Mouse (Mus musculus) liver, embryonic 13.5 days (tissue): Measurements from ENCODE around the gene Las1l. TPM values are rescaled to one million over a fixed set of nuclear protein-coding genes. Genes with fewer than 3 reads are reported as not detected.
"Not testable (repeated sequence)": the region's sequence is repeated elsewhere in the genome, so short reads cannot be mapped to it uniquely, and the experiment has no call there.

Source experiments
- ATAC-seq: fragments of 200-750 bp; cut with Nextera tagmentation; 2 replicates; pipeline ENCODE4 v1.8.0; 2017; ENCODE audit warnings: low read depth, mild to moderate bottlenecking, moderate number of reproducible peaks, moderate library complexity
- DNase-seq: peaks from one replicate; pipeline ENCODE4 v3.0.0; 2022
- H3K27ac ChIP-seq: fragments of 300-500 bp; sonication (generic); 2 replicates; pipeline ENCODE4 v1.5.1; 2015; ENCODE audit warnings: moderate library complexity, mild to moderate bottlenecking, inconsistent platforms
- H3K27me3 ChIP-seq: fragments of 300-500 bp; sonication (generic); 2 replicates; pipeline ENCODE4 v1.6.1; 2015; ENCODE audit warnings: mild to moderate bottlenecking, inconsistent platforms
- H3K36me3 ChIP-seq: fragments of 300-500 bp; sonication (generic); 2 replicates; pipeline ENCODE4 v1.6.1; 2015; ENCODE audit warnings: mild to moderate bottlenecking, inconsistent platforms
- H3K4me1 ChIP-seq: fragments of 300-500 bp; sonication (generic); replicated peaks from 2 replicates; pipeline ENCODE4 v1.6.1; 2015; ENCODE audit warnings: inconsistent platforms
- H3K4me2 ChIP-seq: fragments of 300-500 bp; sonication (generic); 2 replicates; pipeline ENCODE4 v1.6.1; 2015; ENCODE audit warnings: inconsistent platforms, mild to moderate bottlenecking, moderate library complexity
- H3K4me3 ChIP-seq: fragments of 300-500 bp; sonication (generic); replicated peaks from 2 replicates; pipeline ENCODE4 v1.5.1; 2015; ENCODE audit warnings: mild to moderate bottlenecking, inconsistent platforms
- H3K9ac ChIP-seq: fragments of 300-500 bp; sonication (generic); 2 replicates; pipeline ENCODE4 v1.6.1; 2015; ENCODE audit warnings: mild to moderate bottlenecking, inconsistent platforms
- H3K9me3 ChIP-seq: fragments of 300-500 bp; sonication (generic); replicated peaks from 2 replicates; pipeline ENCODE4 v1.6.1; 2016; ENCODE audit warnings: inconsistent platforms
- WGBS: fragments of 180-500 bp; shearing (Covaris S2); methylation state at CpG from one replicate; pipeline ENCODE4 v1.1.7; 2015; ENCODE audit not compliant: insufficient replicate concordance; 5-methylcytosine and 5-hydroxymethylcytosine counted together
- polyA plus RNA-seq: library from polyadenylated mRNA; unstranded; fragments of >200 nt; fragmentation: Nextera tagmentation; extraction: Ambion mirVana; gene quantifications from 2 replicates; pipeline ENCODE4 v1.2.1, GENCODE M21; 2015

The Las1l gene
- polyA plus RNA-seq = 42.1 and 46.8 TPM in 2 replicates

DNA sequence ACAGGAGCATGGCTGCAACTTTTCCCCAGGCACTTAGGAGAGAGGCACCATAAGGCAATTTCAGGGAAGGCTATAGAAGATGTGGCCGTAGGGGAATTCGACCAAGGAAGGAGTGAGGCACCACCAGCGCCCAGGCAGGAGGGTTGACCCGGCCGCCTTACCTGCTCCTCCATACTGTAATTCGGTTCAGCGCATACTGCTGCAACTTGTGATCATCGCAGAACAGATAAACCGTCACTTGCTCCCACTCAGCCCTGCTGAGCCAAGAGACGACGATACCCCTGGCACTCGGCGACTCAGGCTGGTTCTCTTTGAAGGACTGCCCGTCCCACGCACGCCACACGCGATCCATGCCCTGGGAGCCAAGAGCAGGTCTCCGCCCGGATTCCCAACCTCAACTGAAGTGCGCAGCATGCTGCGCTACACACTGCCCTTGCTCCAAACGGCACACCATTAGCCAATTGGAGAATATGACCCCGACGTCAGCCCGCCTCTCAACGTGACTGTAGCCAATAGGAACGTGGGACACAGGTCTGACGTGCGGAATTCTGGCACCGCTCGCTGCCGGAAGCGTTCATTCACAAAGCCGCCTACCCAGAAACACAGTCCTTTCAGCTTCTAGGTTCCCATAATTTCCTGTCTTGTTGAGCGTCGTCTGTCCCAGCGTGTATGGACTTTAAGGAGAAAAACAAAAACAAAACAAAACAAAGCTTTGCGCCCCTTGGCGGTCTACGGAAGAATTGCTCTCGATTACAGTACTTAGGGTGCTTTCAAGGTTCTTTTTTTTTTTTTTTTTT lies at the start of gene Las1l:
TSS of gene Las1l (minus strand) at position 466 of the 797 bp plus-strand sequence.
- H3K4me3 ChIP-seq = peak within 1 kb of the TSS; percentile 69
- 14% methylated on average over 42 of the region's 42 CpGs for WGBS
- H3K36me3 ChIP-seq = 0 out of 2 replicates have a peak, but pooled peaks cover 13% of the 10 kb centered on the region
- peak within 1 kb of the TSS; percentile 74 for H3K9ac ChIP-seq
- peaks cover 8% of the 10 kb centered on the region for H3K4me1 ChIP-seq
- H3K27ac ChIP-seq = peak within 1 kb of the TSS; percentile 47; the same call in 1 of the 2 replicates
- H3K27me3 ChIP-seq = no peaks in the 10 kb centered on the region
- H3K9me3 ChIP-seq = no peaks in the 10 kb centered on the region
- peak; percentile 88 for DNase-seq
- H3K4me2 ChIP-seq = peak within 1 kb of the TSS; percentile 73
- ATAC-seq = peak; percentile 99

DNA sequence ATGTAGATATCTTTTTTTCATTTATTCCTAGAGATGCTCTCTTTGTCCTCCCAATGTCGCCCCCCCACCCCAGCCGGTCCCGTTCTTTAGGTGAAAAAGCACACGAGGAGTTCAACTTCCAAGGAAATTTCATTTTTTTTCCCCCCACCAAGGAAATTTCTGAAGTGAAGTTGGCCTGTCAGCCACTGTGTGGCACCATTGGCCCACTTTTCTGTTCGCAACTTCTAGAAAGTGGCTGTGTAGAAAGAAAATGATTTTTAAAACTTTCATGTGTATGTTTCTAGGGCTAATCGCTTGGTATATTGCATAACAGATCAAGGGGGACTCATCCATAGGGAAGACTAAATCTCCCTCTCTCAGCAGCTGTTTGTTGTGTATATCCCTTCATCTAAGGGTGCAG lies 49.6 kb upstream of the Las1l start:
- no peak overlapping the region for H3K4me2 ChIP-seq
- no peak for ATAC-seq
- WGBS = 63% methylated on average over 6 of the region's 6 CpGs
- H3K9me3 ChIP-seq = no peaks in the 10 kb centered on the region
- H3K27me3 ChIP-seq = no peaks in the 10 kb centered on the region
- no peak for DNase-seq
- H3K9ac ChIP-seq = no peak overlapping the region
- no peaks in the 10 kb centered on the region for H3K36me3 ChIP-seq
- H3K4me3 ChIP-seq = no peak overlapping the region
- H3K27ac ChIP-seq = no peak overlapping the region
- H3K4me1 ChIP-seq = no peaks in the 10 kb centered on the region

DNA sequence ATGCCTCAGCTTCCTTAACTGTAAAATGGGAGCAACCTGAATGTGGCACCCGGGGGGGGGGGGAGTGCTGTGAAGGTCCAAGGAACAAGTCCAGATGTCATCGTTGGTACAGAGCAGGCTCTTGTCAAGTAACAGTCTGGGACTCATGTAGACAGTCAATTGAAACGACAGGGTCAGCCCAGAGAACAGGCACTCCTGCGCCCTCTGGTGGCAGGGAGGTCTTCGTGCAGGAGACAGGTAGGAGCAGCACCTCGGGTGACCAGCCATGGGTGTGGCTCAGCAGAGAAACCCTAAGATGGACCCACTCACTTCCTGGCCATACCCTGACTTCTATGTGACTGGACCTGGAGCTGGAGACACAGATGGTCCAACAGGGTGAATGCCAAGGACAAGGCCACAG lies 42.8 kb upstream of the Las1l start:
- peak; percentile 5 for DNase-seq

DNA sequence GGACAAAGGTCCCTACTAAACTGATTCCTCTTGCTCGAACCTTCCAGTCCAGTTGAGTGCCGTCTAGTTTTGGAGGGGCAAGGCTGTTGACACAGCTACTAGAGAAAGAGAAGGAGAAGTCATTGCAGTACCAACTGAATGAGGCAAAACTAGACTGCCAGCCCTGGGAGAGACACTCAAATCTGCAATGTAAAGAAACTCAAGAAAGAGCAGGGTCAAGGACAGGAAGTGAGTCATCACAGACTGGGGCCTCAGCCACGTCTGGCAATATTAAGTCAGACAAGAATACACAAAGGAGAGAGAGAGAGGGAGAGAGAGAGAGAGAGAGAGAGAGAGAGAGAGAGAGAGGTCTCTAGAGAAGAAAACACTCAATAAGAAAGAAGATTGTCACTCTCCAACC lies 36.4 kb upstream of the Las1l start:
- no peaks in the 10 kb centered on the region for H3K4me1 ChIP-seq
- DNase-seq (no peak), ATAC-seq (no peak)
- 35% methylated on average over 3 of the region's 3 CpGs for WGBS
- no peaks in the 10 kb centered on the region for H3K36me3 ChIP-seq
- H3K9ac ChIP-seq = no peak overlapping the region
- H3K9me3 ChIP-seq = no peaks in the 10 kb centered on the region
- no peak overlapping the region for H3K4me3 ChIP-seq
- no peaks in the 10 kb centered on the region for H3K27me3 ChIP-seq
- no peak overlapping the region for H3K27ac ChIP-seq
- no peak overlapping the region for H3K4me2 ChIP-seq

More for the DNA sequence above, 42.8 kb upstream of the Las1l start:
- peak; percentile 29; the same call in 1 of the 2 replicates for ATAC-seq
- Histone ChIP-seq H3K27ac (no peak overlapping the region), H3K36me3 (no peaks in the 10 kb centered on the region), H3K4me1 (no peaks in the 10 kb centered on the region), H3K4me3 (no peak overlapping the region), H3K9me3 (no peaks in the 10 kb centered on the region), H3K27me3 (no peaks in the 10 kb centered on the region), H3K4me2 (no peak overlapping the region), H3K9ac (no peak overlapping the region)
- WGBS = 53% methylated on average over 6 of the region's 6 CpGs

DNA sequence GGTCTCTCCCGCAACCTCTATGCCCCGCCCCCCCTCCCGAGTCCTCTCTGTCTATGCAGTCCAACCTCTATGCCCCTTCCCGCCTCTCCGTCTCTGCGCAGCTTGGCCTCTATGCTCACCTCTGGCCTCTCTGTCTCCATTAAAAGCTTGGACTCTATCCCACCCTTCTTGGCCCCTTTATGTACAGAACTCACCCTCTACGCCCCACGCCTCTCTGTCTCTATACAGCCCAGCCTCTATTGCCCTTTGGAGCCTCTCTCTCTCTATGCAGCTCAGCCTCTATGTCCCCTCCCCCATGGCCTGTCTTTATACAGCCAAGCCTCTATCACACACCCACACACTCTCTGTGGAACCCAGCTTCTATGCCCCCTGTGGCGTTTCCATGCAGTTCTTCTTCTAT lies 13.2 kb upstream of the Las1l start:
- H3K27ac ChIP-seq = no peak overlapping the region
- H3K4me2 ChIP-seq = no peak overlapping the region
- ATAC-seq (peak; percentile 11; the same call in 1 of the 2 replicates), DNase-seq (no peak)
- H3K36me3 ChIP-seq = no peaks in the 10 kb centered on the region
- no peak overlapping the region for H3K9ac ChIP-seq
- 70% methylated on average over 9 of the region's 9 CpGs for WGBS
- no peaks in the 10 kb centered on the region for H3K9me3 ChIP-seq
- H3K4me1 ChIP-seq = peaks cover 9% of the 10 kb centered on the region
- no peak overlapping the region for H3K4me3 ChIP-seq
- H3K27me3 ChIP-seq = no peaks in the 10 kb centered on the region

DNA sequence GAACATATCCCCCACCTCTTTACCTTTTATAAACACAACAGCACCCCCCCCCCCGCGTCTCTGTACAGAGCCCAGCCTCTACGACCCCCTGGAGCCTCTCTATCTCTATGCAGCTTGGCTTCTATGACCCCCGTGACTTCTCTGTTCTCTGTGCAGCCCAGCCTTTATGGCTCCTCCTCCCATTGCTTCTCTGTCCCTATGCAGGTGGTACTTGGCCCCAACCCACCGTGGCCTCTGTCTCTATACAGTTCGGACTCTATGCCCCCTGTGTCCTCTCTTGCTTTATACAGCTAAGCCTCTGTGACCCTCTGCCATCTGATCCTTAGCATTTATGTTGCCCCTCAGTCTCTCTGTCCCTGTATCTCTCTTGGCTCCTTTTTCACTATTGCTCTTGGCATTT lies 12.4 kb upstream of the Las1l start:
- Histone ChIP-seq H3K4me1 (peaks cover 9% of the 10 kb centered on the region), H3K27ac (no peak overlapping the region), H3K36me3 (no peaks in the 10 kb centered on the region), H3K4me2 (peak overlapping the region; percentile 79), H3K9ac (no peak overlapping the region), H3K27me3 (no peaks in the 10 kb centered on the region), H3K9me3 (no peaks in the 10 kb centered on the region), H3K4me3 (peak overlapping the region; percentile 58; the same call in 1 of the 2 replicates)
- DNase-seq (no peak), ATAC-seq (no peak)
- 33% methylated on average over 6 of the region's 6 CpGs for WGBS

DNA sequence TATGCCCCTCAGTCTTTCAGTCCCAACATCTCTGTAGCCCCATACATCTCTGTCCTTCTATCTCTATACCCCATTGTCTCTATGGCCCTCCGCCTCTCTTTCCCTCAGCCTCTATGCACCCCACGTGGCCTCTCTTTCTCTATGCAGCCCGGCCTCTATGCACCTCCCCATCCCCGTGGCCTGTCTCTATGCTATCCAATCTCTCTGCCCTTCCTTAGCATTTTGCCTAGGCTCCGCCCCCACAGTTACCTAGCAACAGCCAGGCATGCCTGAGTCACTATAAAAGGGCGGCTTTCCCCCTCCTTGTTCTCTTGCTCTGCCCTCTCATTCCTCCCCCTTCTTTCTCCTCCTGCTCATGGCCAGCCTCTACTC lies 11.8 kb upstream of the Las1l start:
- ATAC-seq (peak; percentile 86), DNase-seq (peak; percentile 86)
- H3K4me2 ChIP-seq = peak overlapping the region; percentile 79
- H3K27me3 ChIP-seq = no peaks in the 10 kb centered on the region
- peaks cover 9% of the 10 kb centered on the region for H3K4me1 ChIP-seq
- H3K9ac ChIP-seq = peak overlapping the region; percentile 69
- H3K9me3 ChIP-seq = no peaks in the 10 kb centered on the region
- no peaks in the 10 kb centered on the region for H3K36me3 ChIP-seq
- H3K27ac ChIP-seq = peak overlapping the region; percentile 74
- WGBS = 13% methylated on average over 6 of the region's 6 CpGs
- peak overlapping the region; percentile 58 for H3K4me3 ChIP-seq

DNA sequence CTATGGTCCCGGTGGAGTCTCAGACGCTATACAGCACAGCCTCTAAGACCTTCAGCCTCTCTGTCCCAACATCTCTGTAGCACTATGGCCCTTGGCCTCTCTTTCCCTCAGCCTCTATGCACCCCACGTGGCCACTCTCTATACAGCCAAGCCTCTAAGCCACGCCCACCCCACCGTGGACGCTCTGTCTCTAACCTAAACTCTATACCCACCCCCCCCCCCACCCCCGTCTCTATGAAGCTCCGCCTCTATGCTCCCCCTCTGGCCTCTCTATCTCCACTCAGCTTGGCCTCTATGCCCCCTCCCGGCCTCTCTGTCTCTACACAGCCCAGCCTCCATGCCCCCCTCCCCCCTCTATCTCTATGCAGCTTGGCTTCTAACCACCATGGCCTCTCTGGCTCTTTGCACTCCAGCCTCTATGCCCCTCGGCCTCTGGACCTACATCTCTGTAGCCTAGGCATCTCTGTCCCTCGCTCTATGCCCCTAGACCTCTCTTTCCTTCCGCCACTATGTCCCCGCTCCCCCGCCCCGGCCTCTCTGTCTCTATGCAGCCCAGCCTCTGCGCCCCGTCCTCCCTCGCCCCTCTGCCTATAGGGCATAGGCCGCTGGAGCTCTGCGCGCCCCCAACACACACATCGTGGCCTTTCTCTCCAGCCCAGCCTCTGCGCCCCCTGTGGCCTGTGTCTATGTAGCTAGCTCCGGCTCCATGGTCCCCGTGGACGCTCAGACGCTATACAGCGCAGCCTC lies 11.3 kb upstream of the Las1l start:
- ATAC-seq (peak; percentile 77), DNase-seq (peak; percentile 62)
- 18% methylated on average over 28 of the region's 28 CpGs for WGBS
- Histone ChIP-seq H3K9ac (peak overlapping the region; percentile 69), H3K4me1 (peaks cover 9% of the 10 kb centered on the region), H3K9me3 (no peaks in the 10 kb centered on the region), H3K36me3 (no peaks in the 10 kb centered on the region), H3K27me3 (no peaks in the 10 kb centered on the region), H3K27ac (peak overlapping the region; percentile 74), H3K4me2 (peak overlapping the region; percentile 79), H3K4me3 (peak overlapping the region; percentile 58)

DNA sequence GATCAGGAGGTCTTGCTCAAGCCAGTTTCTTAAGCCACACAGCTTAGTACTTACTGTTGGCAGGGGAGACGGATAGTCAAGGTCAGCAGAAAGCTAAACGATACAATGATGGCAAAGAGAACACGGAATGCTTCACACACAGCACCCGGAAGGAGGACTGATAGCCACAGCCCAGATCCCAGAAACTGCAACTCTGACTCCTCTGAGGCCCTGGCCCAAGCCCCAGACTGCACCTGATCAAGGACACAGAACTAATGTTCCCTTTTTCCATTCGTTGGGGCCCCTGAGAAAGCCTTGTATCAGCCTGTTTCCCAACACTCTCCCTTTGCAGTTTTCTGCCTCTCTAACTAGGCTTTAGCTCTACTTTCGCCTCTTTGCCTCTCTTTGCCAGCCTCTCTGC lies 8.3 kb upstream of the Las1l start:
- no peak for ATAC-seq
- Histone ChIP-seq H3K36me3 (no peaks in the 10 kb centered on the region), H3K27me3 (no peaks in the 10 kb centered on the region), H3K9me3 (no peaks in the 10 kb centered on the region), H3K4me2 (no peak overlapping the region), H3K27ac (no peak overlapping the region), H3K4me3 (no peak overlapping the region), H3K9ac (no peak overlapping the region), H3K4me1 (peaks cover 9% of the 10 kb centered on the region)
- no peak for DNase-seq
- WGBS = 63% methylated on average over 6 of the region's 6 CpGs

DNA sequence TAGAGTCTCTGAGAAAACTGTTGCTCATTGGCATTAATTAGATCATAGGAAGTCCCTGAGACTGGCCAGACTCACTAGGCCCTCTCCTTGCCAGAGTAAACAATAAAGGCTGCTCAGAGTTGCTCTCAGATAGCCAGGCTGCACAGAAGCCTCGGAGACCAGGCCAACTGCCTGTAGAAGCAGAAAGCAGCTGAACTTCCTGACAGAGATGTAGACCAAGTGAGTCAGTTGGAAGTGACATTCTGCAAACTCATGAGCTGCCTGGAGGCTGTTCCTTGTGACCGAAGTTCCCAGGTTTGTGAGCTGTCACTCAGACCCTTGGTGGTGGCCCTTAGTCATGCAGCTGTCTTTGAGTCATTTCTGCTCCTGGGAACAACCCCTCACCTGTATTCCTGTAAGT lies 6.6 kb upstream of the Las1l start:
- ATAC-seq = no peak
- Histone ChIP-seq H3K4me3 (no peak overlapping the region), H3K36me3 (no peaks in the 10 kb centered on the region), H3K4me1 (no peaks in the 10 kb centered on the region), H3K4me2 (no peak overlapping the region), H3K9ac (no peak overlapping the region), H3K9me3 (no peaks in the 10 kb centered on the region), H3K27ac (no peak overlapping the region), H3K27me3 (no peaks in the 10 kb centered on the region)
- 44% methylated on average over 2 of the region's 2 CpGs for WGBS
- no peak for DNase-seq

DNA sequence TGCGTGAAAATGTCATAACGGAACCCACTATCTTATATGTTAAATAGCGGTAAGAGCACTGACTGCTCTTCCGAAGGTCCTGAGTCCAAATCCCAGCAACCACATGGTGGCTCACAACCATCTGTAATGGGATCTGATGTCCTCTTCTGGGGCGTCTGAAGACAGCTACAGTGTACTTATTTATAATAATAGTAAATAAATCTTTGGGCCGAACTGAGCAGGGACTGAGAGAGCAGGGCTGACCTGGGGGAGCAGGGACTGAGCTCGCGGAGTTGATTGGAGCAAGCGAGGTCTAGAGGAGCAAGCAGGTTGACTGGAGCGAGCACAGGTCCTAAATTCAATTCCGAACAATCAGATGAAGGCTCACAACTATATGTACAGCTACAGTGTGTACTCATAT lies 699 bp upstream of the Las1l start:
- H3K9me3 ChIP-seq, H3K27me3 ChIP-seq, H3K36me3 ChIP-seq, DNase-seq, H3K4me1 ChIP-seq, ATAC-seq, H3K27ac ChIP-seq: not testable (repeated sequence)
- 37% methylated on average over 11 of the region's 11 CpGs for WGBS
- H3K4me3 ChIP-seq = peak overlapping the region; percentile 69
- peak overlapping the region; percentile 73 for H3K4me2 ChIP-seq
- peak overlapping the region; percentile 26; the same call in 1 of the 2 replicates for H3K9ac ChIP-seq
